Mouse (Mus musculus) heart, postnatal 0 days (tissue): ENCODE measurements around the gene Spi1. TPM values are rescaled to one million over a fixed set of nuclear protein-coding genes. Genes with fewer than 3 reads are reported as not detected.

Experiments used
- ATAC-seq: fragments of 200-750 bp; cut with Nextera tagmentation; 2 replicates; pipeline ENCODE4 v1.8.0; 2017; ENCODE audit warnings: low read depth, moderate number of reproducible peaks, moderate library complexity; ENCODE audit not compliant: insufficient read depth
- DNase-seq: peaks from one replicate; pipeline ENCODE4 v3.0.0-alpha.2; 2016; ENCODE audit warnings: low spot score
- H3K27ac ChIP-seq: fragments of 300-500 bp; sonication (generic); 2 replicates; pipeline ENCODE4 v1.5.1; 2014; ENCODE audit warnings: low read depth, mild to moderate bottlenecking
- H3K27me3 ChIP-seq: fragments of 300-500 bp; sonication (generic); 2 replicates; pipeline ENCODE4 v1.6.1; 2014; ENCODE audit warnings: low read length, mixed read lengths; ENCODE audit not compliant: control insufficient read depth, insufficient read depth
- H3K36me3 ChIP-seq: fragments of 300-500 bp; sonication (generic); replicated peaks from 2 replicates; pipeline ENCODE4 v1.6.1; 2014; ENCODE audit warnings: low read length, mixed read lengths; ENCODE audit not compliant: control insufficient read depth, insufficient read depth
- H3K4me1 ChIP-seq: fragments of 300-500 bp; sonication (generic); 2 replicates; pipeline ENCODE4 v1.6.1; 2014; ENCODE audit warnings: antibody characterized with exemption; ENCODE audit not compliant: control insufficient read depth, insufficient read depth
- H3K4me2 ChIP-seq: fragments of 300-500 bp; sonication (generic); 2 replicates; pipeline ENCODE4 v1.6.1; 2014; ENCODE audit warnings: low read depth, mild to moderate bottlenecking, low read length, moderate library complexity
- H3K4me3 ChIP-seq: fragments of 300-500 bp; sonication (generic); 2 replicates; pipeline ENCODE4 v1.5.1; 2014; ENCODE audit warnings: low read depth, low read length
- H3K9ac ChIP-seq: fragments of 300-500 bp; sonication (generic); replicated peaks from 2 replicates; pipeline ENCODE4 v1.6.1; 2014; ENCODE audit warnings: low read depth, low read length, mixed read lengths
- H3K9me3 ChIP-seq: fragments of 300-500 bp; sonication (generic); replicated peaks from 2 replicates; pipeline ENCODE4 v1.6.1; 2016; ENCODE audit warnings: low read length; ENCODE audit not compliant: control insufficient read depth
- CTCF ChIP-seq: IDR thresholded peaks from 2 replicates; pipeline ENCODE4 v1.5.1; 2016; ENCODE audit warnings: antibody characterized with exemption, control low read depth, low read depth
- EP300 ChIP-seq: IDR thresholded peaks from 2 replicates; pipeline ENCODE4 v1.6.1; 2016; ENCODE audit warnings: antibody characterized with exemption, low read depth
- WGBS: fragments of 180-500 bp; shearing (Covaris S2); extraction: QIAGEN DNeasy Blood & Tissue Kit; methylation state at CpG from one replicate; pipeline ENCODE4 v1.1.7; 2014; 5-methylcytosine and 5-hydroxymethylcytosine counted together
- polyA plus RNA-seq: library from polyadenylated mRNA; unstranded; fragments of >200 nt; fragmentation: Nextera tagmentation; extraction: Ambion mirVana; gene quantifications from 2 replicates; pipeline ENCODE4 v1.2.1, GENCODE M21; 2015
- total RNA-seq: library from RNA; depleted of rRNA; stranded (reverse); fragments of >200 nt; gene quantifications from 2 replicates; pipeline ENCODE4 v1.2.3, GENCODE M21; 2014; ENCODE audit warnings: low replicate concordance

Spi1 gene
- total and polyA plus RNA-seq, 2 experiments from 2014 or later = 2.5 to 3.1 TPM

GRCm38 (mm10) chr2:91139311-91139710 is 57.1 kb downstream of the Spi1 start:
- ATAC-seq = no peak
- peaks cover 39% of the 10 kb centered on the region for H3K36me3 ChIP-seq
- WGBS = 40% methylated on average over 5 of the region's 5 CpGs
- no peak overlapping the region for H3K4me2 ChIP-seq
- DNase-seq = peak; percentile 8
- 0 out of 2 replicates have a peak, but pooled peaks cover 2% of the 10 kb centered on the region for H3K4me1 ChIP-seq
- no peaks in the 10 kb centered on the region for H3K27me3 ChIP-seq
- H3K9me3 ChIP-seq = no peaks in the 10 kb centered on the region
- H3K27ac ChIP-seq = 0 out of 2 replicates have a peak overlapping the region, but pooled peaks have one; percentile 61
- H3K4me3 ChIP-seq = no peak overlapping the region
- TF ChIP-seq CTCF (no peak), EP300 (no peak)
- no peak overlapping the region for H3K9ac ChIP-seq

- H3K27ac ChIP-seq = no peak overlapping the region
- WGBS = 75% methylated on average over 8 of the region's 8 CpGs
- H3K27me3 ChIP-seq = no peaks in the 10 kb centered on the region
- 0 out of 2 replicates have a peak, but pooled peaks cover 2% of the 10 kb centered on the region for H3K4me1 ChIP-seq
- H3K9ac ChIP-seq = no peak overlapping the region
- no peak for DNase-seq
- ATAC-seq = no peak
- TF ChIP-seq CTCF = no peak
- no peak for TF ChIP-seq EP300
- peaks cover 34% of the 10 kb centered on the region for H3K36me3 ChIP-seq
- H3K4me2 ChIP-seq = no peak overlapping the region
- H3K4me3 ChIP-seq = no peak overlapping the region
- no peaks in the 10 kb centered on the region for H3K9me3 ChIP-seq
These were observed 57.6 kb downstream of the Spi1 start for GRCm38 (mm10) chr2:91139764-91140163.

GRCm38 (mm10) chr2:91142920-91143319 is 60.7 kb downstream of the Spi1 start:
- no peak for ATAC-seq
- TF ChIP-seq CTCF (no peak), EP300 (no peak)
- H3K4me3 ChIP-seq = no peak overlapping the region
- 79% methylated on average over 6 of the region's 6 CpGs for WGBS
- no peak overlapping the region for H3K4me2 ChIP-seq
- H3K27ac ChIP-seq = no peak overlapping the region
- no peaks in the 10 kb centered on the region for H3K27me3 ChIP-seq
- H3K4me1 ChIP-seq = no peaks in the 10 kb centered on the region
- H3K9ac ChIP-seq = no peak overlapping the region
- peak; percentile 5 for DNase-seq
- peaks cover 10% of the 10 kb centered on the region; the same call in 1 of the 2 replicates for H3K36me3 ChIP-seq
- H3K9me3 ChIP-seq = no peaks in the 10 kb centered on the region

DNA sequence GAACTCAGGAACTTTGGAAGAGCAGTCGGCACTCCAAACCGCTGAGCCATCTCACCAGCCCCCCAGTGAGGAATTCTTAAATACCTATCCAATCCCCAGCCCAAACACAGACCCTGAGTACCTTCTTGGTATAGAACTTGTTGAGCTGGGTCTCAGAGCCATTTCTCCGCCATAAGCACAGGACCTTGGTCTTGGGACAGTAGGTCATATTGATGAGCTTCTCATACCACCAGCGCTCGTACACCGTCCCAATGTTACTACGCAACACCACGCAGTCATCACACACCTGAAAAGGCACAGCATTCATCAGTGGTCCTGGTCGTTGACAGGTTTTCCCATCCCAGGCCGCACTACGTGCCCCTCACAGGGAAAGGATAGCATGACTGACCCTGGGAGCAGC is 61.2 kb downstream of the Spi1 start:
- Histone ChIP-seq H3K4me1 (no peaks in the 10 kb centered on the region), H3K4me3 (no peak overlapping the region), H3K9ac (no peak overlapping the region), H3K4me2 (no peak overlapping the region), H3K27ac (no peak overlapping the region), H3K36me3 (peaks cover 8% of the 10 kb centered on the region; the same call in 1 of the 2 replicates), H3K9me3 (no peaks in the 10 kb centered on the region), H3K27me3 (no peaks in the 10 kb centered on the region)
- no peak for ATAC-seq
- DNase-seq = no peak
- WGBS = 95% methylated on average over 11 of the region's 11 CpGs
- no peak for TF ChIP-seq CTCF
- TF ChIP-seq EP300 = no peak

DNA sequence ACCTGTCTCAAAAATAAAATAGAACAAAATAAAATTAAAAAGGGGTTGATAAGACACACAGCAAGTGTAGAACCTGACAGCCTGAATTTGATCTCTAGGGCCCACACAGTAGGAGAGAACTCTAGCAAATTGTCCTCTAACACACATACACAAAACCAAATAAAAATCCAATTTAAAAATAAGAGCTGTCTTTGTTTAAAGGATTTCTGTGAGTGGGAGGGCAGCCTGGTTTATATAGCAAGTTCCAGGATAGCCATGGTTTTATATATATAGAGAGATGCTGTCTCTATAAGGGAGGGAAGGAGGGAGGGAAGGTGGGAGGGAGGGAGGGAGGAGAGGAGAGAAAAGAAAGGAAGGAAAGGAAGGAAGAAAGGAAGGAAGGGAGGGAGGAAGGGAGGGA is 65.9 kb downstream of the Spi1 start:
- Histone ChIP-seq H3K36me3 (0 out of 2 replicates have a peak, but pooled peaks cover 13% of the 10 kb centered on the region), H3K4me1 (no peaks in the 10 kb centered on the region), H3K27me3 (no peaks in the 10 kb centered on the region), H3K9ac (no peak overlapping the region), H3K4me2 (no peak overlapping the region), H3K27ac (no peak overlapping the region), H3K9me3 (no peaks in the 10 kb centered on the region), H3K4me3 (no peak overlapping the region)
- TF ChIP-seq CTCF = no peak
- no peak for TF ChIP-seq EP300
- ATAC-seq (no peak), DNase-seq (no peak)

GRCm38 (mm10) chr2:91151331-91151730 is 69.1 kb downstream of the Spi1 start:
- ATAC-seq = no peak
- H3K4me2 ChIP-seq = no peak overlapping the region
- no peaks in the 10 kb centered on the region for H3K4me1 ChIP-seq
- H3K4me3 ChIP-seq = no peak overlapping the region
- H3K36me3 ChIP-seq = peaks cover 15% of the 10 kb centered on the region; the same call in 1 of the 2 replicates
- no peak for DNase-seq
- no peaks in the 10 kb centered on the region for H3K9me3 ChIP-seq
- H3K9ac ChIP-seq = no peak overlapping the region
- no peaks in the 10 kb centered on the region for H3K27me3 ChIP-seq
- WGBS = 77% methylated on average over 1 of the region's 1 CpGs
- H3K27ac ChIP-seq = no peak overlapping the region
- no peak for TF ChIP-seq EP300
- TF ChIP-seq CTCF = no peak
